Mouse (Mus musculus) heart, embryonic 11.5 days (tissue): Measurements from ENCODE around the gene Prcd. TPM values are rescaled to one million over a fixed set of nuclear protein-coding genes. Genes with fewer than 3 reads are reported as not detected.
"Not testable (repeated sequence)": the region's sequence is repeated elsewhere in the genome, so short reads cannot be mapped to it uniquely, and the experiment has no call there.

ENCODE experiments used
- ATAC-seq: fragments of 200-750 bp; cut with Nextera tagmentation; replicated peaks from 2 replicates; pipeline ENCODE4 v1.8.0; 2017; ENCODE audit warnings: moderate library complexity; ENCODE audit not compliant: insufficient number of reproducible peaks, low FRiP score, low TSS enrichment
- H3K27ac ChIP-seq: fragments of 300-500 bp; sonication (generic); 2 replicates; pipeline ENCODE4 v1.5.1; 2014; ENCODE audit warnings: mild to moderate bottlenecking, low read depth, low read length
- H3K27me3 ChIP-seq: fragments of 300-500 bp; sonication (generic); 2 replicates; pipeline ENCODE4 v1.6.1; 2014; ENCODE audit warnings: mild to moderate bottlenecking, low read length, mixed read lengths; ENCODE audit not compliant: control insufficient read depth, insufficient read depth
- H3K36me3 ChIP-seq: fragments of 300-500 bp; sonication (generic); 2 replicates; pipeline ENCODE4 v1.6.1; 2014; ENCODE audit warnings: mild to moderate bottlenecking, low read length, moderate library complexity, mixed read lengths; ENCODE audit not compliant: control insufficient read depth, insufficient read depth
- H3K4me1 ChIP-seq: fragments of 300-500 bp; sonication (generic); 2 replicates; pipeline ENCODE4 v1.6.1; 2014; ENCODE audit warnings: low read length; ENCODE audit not compliant: control insufficient read depth, insufficient read depth
- H3K4me2 ChIP-seq: fragments of 300-500 bp; sonication (generic); 2 replicates; pipeline ENCODE4 v1.6.1; 2014; ENCODE audit warnings: mild to moderate bottlenecking, moderate library complexity
- H3K4me3 ChIP-seq: fragments of 300-500 bp; sonication (generic); 2 replicates; pipeline ENCODE4 v1.5.1; 2014; ENCODE audit warnings: low read depth, low read length
- H3K9ac ChIP-seq: fragments of 300-500 bp; sonication (generic); 2 replicates; pipeline ENCODE4 v1.6.1; 2014; ENCODE audit warnings: mild to moderate bottlenecking, low read depth, low read length, moderate library complexity
- H3K9me3 ChIP-seq: fragments of 300-500 bp; sonication (generic); replicated peaks from 2 replicates; pipeline ENCODE4 v1.6.1; 2016; ENCODE audit warnings: low read length; ENCODE audit not compliant: control insufficient read depth
- WGBS: fragments of 180-500 bp; shearing (Covaris S2); extraction: QIAGEN DNeasy Blood & Tissue Kit; methylation state at CpG from one replicate; pipeline ENCODE4 v1.1.7; 2014; ENCODE audit not compliant: insufficient replicate concordance; 5-methylcytosine and 5-hydroxymethylcytosine counted together
- polyA plus RNA-seq: library from polyadenylated mRNA; unstranded; fragments of >200 nt; fragmentation: Nextera tagmentation; extraction: Ambion mirVana; gene quantifications from 2 replicates; pipeline ENCODE4 v1.2.1, GENCODE M21; 2014

The Prcd gene
- polyA plus RNA-seq = 0.35 and 0.92 TPM in 2 replicates

- Histone ChIP-seq H3K4me3 (peak within 1 kb of the TSS; percentile 55), H3K36me3 (no peaks in the 10 kb centered on the region)
Measured at GRCm38 (mm10) chr11:116653234-116653633, at the start of gene Prcd. Prcd (plus strand) TSS chr11:116653534.

GRCm38 (mm10) chr11:116604097-116604496 is 49.2 kb upstream of the Prcd start:
- peaks cover 13% of the 10 kb centered on the region; the same call in 1 of the 2 replicates for H3K36me3 ChIP-seq

More at GRCm38 (mm10) chr11:116653234-116653633, at the start of gene Prcd:
- Histone ChIP-seq H3K9ac (peak within 1 kb of the TSS; percentile 68), H3K4me1 (peaks cover 38% of the 10 kb centered on the region), H3K27me3 (peaks cover 44% of the 10 kb centered on the region), H3K4me2 (peak within 1 kb of the TSS; percentile 87), H3K9me3 (no peaks in the 10 kb centered on the region), H3K27ac (no peak within 1 kb of the TSS)
- WGBS = 5% methylated on average over 10 of the region's 10 CpGs
- ATAC-seq = no peak

GRCm38 (mm10) chr11:116607717-116608116 is 45.6 kb upstream of the Prcd start:
- Histone ChIP-seq H3K36me3 (peaks cover 7% of the 10 kb centered on the region; the same call in 1 of the 2 replicates), H3K27ac (no peak overlapping the region), H3K9ac (no peak overlapping the region), H3K4me1 (peaks cover 11% of the 10 kb centered on the region; the same call in 1 of the 2 replicates), H3K9me3 (no peaks in the 10 kb centered on the region), H3K27me3 (no peaks in the 10 kb centered on the region), H3K4me3 (no peak overlapping the region), H3K4me2 (no peak overlapping the region)
- 92% methylated on average over 3 of the region's 3 CpGs for WGBS
- ATAC-seq = no peak

More at GRCm38 (mm10) chr11:116604097-116604496, 49.2 kb upstream of the Prcd start:
- ATAC-seq = no peak
- Histone ChIP-seq H3K4me1 (peaks cover 2% of the 10 kb centered on the region; the same call in 1 of the 2 replicates), H3K9me3 (no peaks in the 10 kb centered on the region), H3K27me3 (no peaks in the 10 kb centered on the region), H3K4me2 (no peak overlapping the region), H3K4me3 (no peak overlapping the region), H3K9ac (no peak overlapping the region), H3K27ac (no peak overlapping the region)
- WGBS = 84% methylated on average over 12 of the region's 12 CpGs

GRCm38 (mm10) chr11:116609965-116610630 is 43.2 kb upstream of the Prcd start:
- Histone ChIP-seq H3K4me3 (no peak overlapping the region), H3K9me3 (no peaks in the 10 kb centered on the region), H3K4me2 (no peak overlapping the region), H3K27ac (no peak overlapping the region), H3K9ac (no peak overlapping the region), H3K36me3 (0 out of 2 replicates have a peak, but pooled peaks cover 2% of the 10 kb centered on the region), H3K27me3 (no peaks in the 10 kb centered on the region), H3K4me1 (peaks cover 21% of the 10 kb centered on the region)
- 83% methylated on average over 15 of the region's 15 CpGs for WGBS
- no peak for ATAC-seq

GRCm38 (mm10) chr11:116611168-116611567 is 42.2 kb upstream of the Prcd start:
- not testable (repeated sequence) for H3K9me3 ChIP-seq, H3K9ac ChIP-seq, H3K4me3 ChIP-seq, ATAC-seq, H3K36me3 ChIP-seq, H3K4me2 ChIP-seq, H3K27me3 ChIP-seq, H3K27ac ChIP-seq
- 94% methylated on average over 9 of the region's 9 CpGs for WGBS
- H3K4me1 ChIP-seq = peaks cover 32% of the 10 kb centered on the region

- no peaks in the 10 kb centered on the region for H3K36me3 ChIP-seq
- no peak overlapping the region for H3K4me3 ChIP-seq
- H3K9ac ChIP-seq = no peak overlapping the region
- H3K27ac ChIP-seq = no peak overlapping the region
- no peak for ATAC-seq
- H3K4me2 ChIP-seq = no peak overlapping the region
- no peaks in the 10 kb centered on the region for H3K27me3 ChIP-seq
- no peaks in the 10 kb centered on the region for H3K9me3 ChIP-seq
- WGBS = 87% methylated on average over 9 of the region's 9 CpGs
- H3K4me1 ChIP-seq = peaks cover 39% of the 10 kb centered on the region
Measured at GRCm38 (mm10) chr11:116611883-116612282, 41.5 kb upstream of the Prcd start.

- H3K27ac ChIP-seq = no peak overlapping the region
Measured at GRCm38 (mm10) chr11:116612554-116612953, 40.8 kb upstream of the Prcd start.

GRCm38 (mm10) chr11:116613234-116613633 is 40.1 kb upstream of the Prcd start:
- Histone ChIP-seq H3K9ac (no peak overlapping the region), H3K4me2 (no peak overlapping the region), H3K4me1 (peaks cover 40% of the 10 kb centered on the region), H3K27me3 (no peaks in the 10 kb centered on the region), H3K36me3 (no peaks in the 10 kb centered on the region), H3K27ac (no peak overlapping the region), H3K4me3 (no peak overlapping the region), H3K9me3 (no peaks in the 10 kb centered on the region)
- ATAC-seq = no peak
- WGBS = 89% methylated on average over 6 of the region's 6 CpGs

More at GRCm38 (mm10) chr11:116612554-116612953, 40.8 kb upstream of the Prcd start:
- H3K4me2 ChIP-seq = no peak overlapping the region
- H3K27me3 ChIP-seq = no peaks in the 10 kb centered on the region
- H3K4me3 ChIP-seq = no peak overlapping the region
- 92% methylated on average over 1 of the region's 1 CpGs for WGBS
- H3K9me3 ChIP-seq = no peaks in the 10 kb centered on the region
- peaks cover 40% of the 10 kb centered on the region for H3K4me1 ChIP-seq
- no peaks in the 10 kb centered on the region for H3K36me3 ChIP-seq
- no peak for ATAC-seq
- H3K9ac ChIP-seq = no peak overlapping the region
